In genomic region chr2:97639941-97640340, GRCm38 (mm10) we compare ENCODE assay signal across 16 mouse cellular contexts.
"Had no signal": no experiment of that assay in that cellular context is flagged by ENCODE, and none has a peak within 500 bp of the region (broad histone marks: within the 10 kb centered on the region; RNA-seq: fewer than 3 reads in every experiment).

No protein-coding gene starts in this region.

- H3K4me3 ChIP-seq: neural tube, embryonic 13.5 days; neural tube, embryonic 15.5 days; stomach, embryonic 15.5 days had no signal

- H3K27ac ChIP-seq: neural tube, embryonic 13.5 days; neural tube, embryonic 15.5 days; stomach, embryonic 15.5 days; stomach, postnatal 0 days had no signal

- DNase-seq: retina, postnatal 1 day; right cerebral cortex, adult 18-20 months; right cerebral cortex, postnatal 14 days; right cerebral cortex, postnatal 25 days; right cerebral cortex, postnatal 4 days; spleen, adult 18-20 months; thymus, adult 18-20 months; thymus, adult 2 months; thymus, postnatal 14 days; thymus, postnatal 25 days; thymus, postnatal 36 days; thymus, postnatal 4 days had no signal
